Mouse (Mus musculus) testis, adult 2 months (tissue): Measurements from ENCODE around the gene 2610507B11Rik. TPM values are rescaled to one million over a fixed set of nuclear protein-coding genes. Genes with fewer than 3 reads are reported as not detected.
A peak's percentile ranks its signal among the peaks of the same experiment; 100 is the strongest.

Experiments used
- H3K27ac ChIP-seq: fragments of 200-500 bp; 2 replicates; pipeline ENCODE4 v1.5.1; 2012; ENCODE audit warnings: low read depth, low read length; ENCODE audit not compliant: control insufficient read depth, insufficient read depth
- H3K27me3 ChIP-seq: fragments of 200-500 bp; 2 replicates; pipeline ENCODE4 v1.6.1; 2012; ENCODE audit warnings: mild to moderate bottlenecking, low read length, moderate library complexity; ENCODE audit not compliant: control insufficient read depth, insufficient read depth
- H3K36me3 ChIP-seq: fragments of 200-500 bp; 2 replicates; pipeline ENCODE4 v1.6.1; 2012; ENCODE audit warnings: mild to moderate bottlenecking, low read length; ENCODE audit not compliant: control insufficient read depth, insufficient read depth
- H3K4me1 ChIP-seq: fragments of 200-500 bp; 2 replicates; pipeline ENCODE4 v1.6.1; 2012; ENCODE audit warnings: low read length; ENCODE audit not compliant: control insufficient read depth, insufficient read depth
- H3K4me3 ChIP-seq: fragments of 200-500 bp; 2 replicates; pipeline ENCODE4 v1.5.1; 2012; ENCODE audit warnings: low read depth, mild to moderate bottlenecking, low read length, moderate library complexity, mixed read lengths; ENCODE audit not compliant: control insufficient read depth
- CTCF ChIP-seq: fragments of 200-500 bp; IDR thresholded peaks from 2 replicates; pipeline ENCODE4 v1.5.1; 2012; ENCODE audit warnings: low read depth, mild to moderate bottlenecking, inconsistent platforms, low read length, moderate library complexity; ENCODE audit not compliant: control insufficient read depth, insufficient read depth, insufficient replicate concordance
- POLR2A ChIP-seq: fragments of 200-500 bp; IDR thresholded peaks from 2 replicates; pipeline ENCODE4 v1.6.1; 2012; ENCODE audit warnings: low read depth, mild to moderate bottlenecking, inconsistent platforms, low read length, moderate library complexity; ENCODE audit not compliant: control insufficient read depth
- polyA plus RNA-seq: library from polyadenylated mRNA; depleted of rRNA; stranded (reverse); fragments of >200 nt; gene quantifications from 2 replicates; pipeline ENCODE4 v1.2.3, GENCODE M21; 2012

Gene 2610507B11Rik
- polyA plus RNA-seq, 1 experiment: 133 TPM

DNA sequence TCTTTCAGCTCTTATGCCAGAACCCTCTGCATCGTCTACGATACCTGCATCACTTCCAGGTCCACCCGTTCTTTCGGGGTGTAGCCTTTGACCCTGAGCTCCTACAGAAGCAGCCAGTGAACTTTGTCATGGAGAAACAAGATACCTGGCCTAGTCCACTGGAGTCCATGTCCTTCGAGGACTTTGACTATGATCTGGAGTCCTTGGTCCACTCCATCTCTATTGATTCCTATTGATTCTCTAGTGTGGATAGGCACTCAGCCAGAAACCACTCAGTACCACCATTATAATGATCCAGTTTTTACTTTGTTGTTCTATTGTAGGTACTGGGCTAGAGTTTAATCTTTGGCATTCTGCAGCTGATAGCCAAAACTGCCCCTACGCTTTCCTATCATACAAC, 33.0 kb downstream of the 2610507B11Rik start:
- no peaks in the 10 kb centered on the region for H3K27me3 ChIP-seq
- TF ChIP-seq POLR2A (no peak), CTCF (no peak)
- H3K4me1 ChIP-seq: no peaks in the 10 kb centered on the region
- peaks cover 2% of the 10 kb centered on the region; the same call in 1 of the 2 replicates for H3K36me3 ChIP-seq
- H3K4me3 ChIP-seq: no peak overlapping the region
- H3K27ac ChIP-seq: no peak overlapping the region

DNA sequence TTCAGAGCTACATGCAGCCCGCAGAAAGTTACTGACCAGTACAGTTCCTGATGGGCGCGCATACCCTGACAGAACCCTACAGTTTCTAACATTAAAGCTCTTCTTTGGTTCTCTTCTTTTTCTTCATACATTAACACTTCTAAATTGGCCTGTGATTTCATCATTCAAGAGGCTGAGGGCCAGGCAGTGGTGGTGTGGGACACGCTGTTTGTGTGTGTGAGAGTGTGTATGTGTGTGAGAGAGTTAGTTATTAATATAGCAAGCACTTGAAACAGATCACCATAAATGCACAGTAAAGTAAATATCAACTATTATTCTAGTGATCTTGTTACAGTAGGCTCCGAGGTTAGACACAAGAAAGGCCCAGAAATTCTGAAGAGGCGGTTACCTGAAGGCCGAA, 39.4 kb downstream of the 2610507B11Rik start:
- H3K27ac ChIP-seq: peak overlapping the region; percentile 98
- H3K4me1 ChIP-seq: no peaks in the 10 kb centered on the region; the same call in 1 of the 2 replicates
- TF ChIP-seq CTCF (no peak), POLR2A (no peak)
- H3K27me3 ChIP-seq: no peaks in the 10 kb centered on the region
- H3K4me3 ChIP-seq: peak overlapping the region; percentile 95
- H3K36me3 ChIP-seq: peaks cover 4% of the 10 kb centered on the region

DNA sequence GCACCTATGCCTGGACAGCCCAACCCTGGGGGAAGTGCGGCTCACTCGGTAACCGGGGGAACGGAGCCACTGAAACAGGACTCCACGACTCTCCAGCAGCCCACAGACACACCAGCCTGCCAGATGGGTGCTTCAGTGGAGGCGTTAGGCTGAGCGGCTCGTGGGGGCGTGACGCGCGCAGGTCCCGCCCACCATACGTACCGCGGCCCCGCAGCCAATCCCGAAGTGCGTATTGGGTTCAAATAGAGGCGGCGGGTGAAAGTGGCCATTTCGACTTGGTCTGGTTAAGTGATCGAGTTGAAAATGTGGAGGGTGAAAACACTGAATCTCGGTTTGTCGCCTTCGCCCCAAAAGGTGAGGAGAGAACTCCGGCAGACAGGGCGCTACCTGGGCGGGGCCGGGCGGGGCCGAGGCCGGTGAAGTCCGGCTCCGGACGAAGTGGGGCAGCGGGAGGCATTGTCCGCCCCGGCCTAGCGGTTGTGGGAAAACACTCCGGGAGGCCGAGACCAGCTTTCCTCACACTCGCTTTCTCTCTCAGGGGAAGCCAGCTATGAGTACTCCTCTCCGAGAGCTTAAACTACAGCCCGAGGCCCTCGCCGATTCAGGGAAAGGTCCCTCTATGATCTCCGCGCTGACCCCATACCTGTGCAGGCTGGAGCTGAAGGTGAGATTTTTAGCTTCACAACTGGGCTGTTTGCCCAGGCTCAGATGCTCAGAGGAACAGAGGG, 40.0 kb downstream of the 2610507B11Rik start, which contains the start of gene Spag5:
Gene Spag5 (plus strand): TSS at position 173 of the 728 bp plus-strand sequence.
- Histone ChIP-seq H3K27me3 (no peaks in the 10 kb centered on the region), H3K27ac (peak within 1 kb of the TSS; percentile 98), H3K4me3 (peak within 1 kb of the TSS; percentile 95), H3K4me1 (no peaks in the 10 kb centered on the region; the same call in 1 of the 2 replicates), H3K36me3 (peaks cover 4% of the 10 kb centered on the region)
- peak; percentile 96 for TF ChIP-seq POLR2A
- TF ChIP-seq CTCF: no peak

DNA sequence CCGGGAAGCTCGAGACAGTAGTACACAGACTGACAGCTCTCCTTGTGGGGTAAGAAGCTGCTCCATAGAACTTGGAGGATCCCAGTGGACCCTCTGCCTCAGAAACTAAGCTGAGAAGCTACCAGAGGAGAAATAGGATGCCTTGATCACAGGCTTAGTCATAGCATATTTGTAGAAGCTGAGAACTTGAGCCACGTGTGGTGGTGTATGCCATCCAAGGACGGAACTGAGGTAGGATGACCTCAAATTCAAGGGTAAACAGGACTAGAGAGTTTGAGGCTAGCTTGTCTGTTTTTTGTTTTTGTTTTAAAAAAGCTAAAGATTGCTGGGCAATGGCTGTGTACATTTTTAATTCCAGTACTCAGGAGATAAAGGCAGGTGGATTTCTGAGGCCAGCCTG, 43.7 kb downstream of the 2610507B11Rik start:
- TF ChIP-seq POLR2A (no peak), CTCF (no peak)
- H3K27me3 ChIP-seq: no peaks in the 10 kb centered on the region
- H3K27ac ChIP-seq: no peak overlapping the region
- H3K4me3 ChIP-seq: peak overlapping the region; percentile 24; the same call in 1 of the 2 replicates
- no peaks in the 10 kb centered on the region; the same call in 1 of the 2 replicates for H3K4me1 ChIP-seq
- peaks cover 6% of the 10 kb centered on the region for H3K36me3 ChIP-seq

DNA sequence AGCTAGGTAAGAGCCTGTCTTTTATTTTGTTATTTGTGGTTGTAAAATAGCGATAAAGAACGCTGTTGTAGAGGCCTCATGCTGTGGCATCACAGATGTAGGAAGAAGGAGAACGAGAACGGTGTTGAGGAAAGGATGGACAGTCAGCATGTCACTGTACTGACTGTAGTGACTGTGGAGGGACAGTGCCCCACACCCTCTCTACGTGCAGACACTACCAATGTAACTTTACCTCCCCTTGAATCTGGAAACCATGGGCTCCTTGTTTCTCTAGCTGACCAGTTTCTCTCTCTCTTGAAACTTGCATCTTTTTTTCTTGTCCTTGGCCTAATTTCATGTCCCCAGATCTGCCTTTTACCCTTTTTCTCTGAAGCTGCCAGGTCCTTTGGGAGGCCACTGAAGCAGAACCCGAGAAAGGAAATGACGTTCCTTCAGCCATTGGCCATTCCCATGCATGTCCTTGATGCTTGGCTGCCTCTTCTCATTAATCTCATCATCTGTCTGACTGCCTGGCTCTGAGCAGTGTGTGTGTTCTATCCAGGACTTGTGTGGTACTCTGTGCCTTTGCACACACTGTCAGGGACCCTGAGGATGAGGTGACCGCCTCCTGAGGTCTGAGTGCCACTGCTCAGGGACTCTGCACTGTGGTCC, 49.4 kb downstream of the 2610507B11Rik start:
- Histone ChIP-seq H3K27me3 (no peaks in the 10 kb centered on the region), H3K4me1 (no peaks in the 10 kb centered on the region), H3K4me3 (no peak overlapping the region), H3K36me3 (peaks cover 1% of the 10 kb centered on the region), H3K27ac (no peak overlapping the region)
- no peak for TF ChIP-seq CTCF

DNA sequence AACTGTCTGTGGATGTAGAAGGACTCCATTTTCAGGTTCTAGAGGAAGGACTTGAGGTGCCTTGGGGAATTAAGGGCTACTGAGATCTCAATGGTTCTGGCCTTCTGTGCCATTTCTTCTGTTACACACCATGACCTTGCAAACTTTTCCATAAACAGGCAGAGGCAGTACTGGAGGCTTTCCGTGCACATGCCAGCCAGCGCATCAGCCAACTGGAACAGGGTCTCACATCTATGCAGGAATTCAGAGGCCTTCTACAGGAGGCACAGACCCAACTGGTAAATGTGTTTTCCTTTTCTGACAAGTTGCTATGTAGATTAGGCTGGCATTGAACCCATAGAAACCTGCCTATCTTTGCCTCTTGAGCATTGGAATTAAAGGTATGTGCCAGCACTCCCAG, 52.1 kb downstream of the 2610507B11Rik start:
- no peaks in the 10 kb centered on the region for H3K27me3 ChIP-seq
- TF ChIP-seq CTCF (no peak), POLR2A (no peak)

DNA sequence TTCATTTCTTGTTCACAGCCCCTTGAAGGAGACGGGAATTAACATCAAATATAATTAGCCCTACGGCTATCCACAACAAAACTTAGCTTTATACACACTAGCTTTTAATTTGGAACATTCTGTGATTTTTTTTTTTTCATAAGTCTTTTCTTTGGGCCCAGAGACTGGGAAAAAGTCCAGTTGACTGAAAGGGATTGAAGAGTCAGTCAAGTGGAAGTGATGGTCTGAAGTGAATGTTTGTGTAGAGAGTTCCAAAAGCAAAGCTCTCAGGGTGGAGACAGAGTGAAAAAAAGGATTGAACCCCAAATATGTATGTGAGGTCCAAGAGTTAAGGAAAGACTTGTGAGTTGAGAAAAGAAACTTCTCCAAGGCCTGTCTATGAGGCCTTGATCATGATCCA, 56.9 kb downstream of the 2610507B11Rik start:
- Histone ChIP-seq H3K4me3 (no peak overlapping the region), H3K4me1 (peaks cover 2% of the 10 kb centered on the region; the same call in 1 of the 2 replicates), H3K27me3 (no peaks in the 10 kb centered on the region), H3K36me3 (peaks cover 4% of the 10 kb centered on the region), H3K27ac (no peak overlapping the region)
- TF ChIP-seq CTCF: no peak
- no peak for TF ChIP-seq POLR2A

More for the DNA sequence above, 52.1 kb downstream of the 2610507B11Rik start:
- peaks cover 1% of the 10 kb centered on the region for H3K36me3 ChIP-seq
- H3K4me3 ChIP-seq: no peak overlapping the region
- H3K27ac ChIP-seq: no peak overlapping the region
- H3K4me1 ChIP-seq: no peaks in the 10 kb centered on the region
